Mouse (Mus musculus): ENCODE measurements around the gene Fbxw8. TPM values are rescaled to one million over a fixed set of nuclear protein-coding genes. Genes with fewer than 3 reads are reported as not detected.

Gene Fbxw8
- polyA plus RNA-seq, 1 experiment from 2014 or later: 28.6 TPM

GRCm38 (mm10) chr5:118123096-118123495, 32.2 kb downstream of the Fbxw8 start:
- H3K9ac ChIP-seq (ENCODE audit: low read depth, low read length): no peak overlapping the region
- no peak overlapping the region for H3K4me2 ChIP-seq (replicated peaks; ENCODE audit: low read depth, low read length)
- no peak overlapping the region for H3K27ac ChIP-seq (ENCODE audit: low read depth, low read length)
- 56% methylated on average over 10 of the region's 10 CpGs for WGBS
- no peak for ATAC-seq (ENCODE audit: low FRiP score, low TSS enrichment)
- H3K4me1 ChIP-seq (ENCODE audit: control insufficient read depth, insufficient read depth, low read length): 0 out of 2 replicates have a peak, but pooled peaks cover 6% of the 10 kb centered on the region
- no peaks in the 10 kb centered on the region for H3K9me3 ChIP-seq (ENCODE audit: control insufficient read depth, low read length)
- H3K27me3 ChIP-seq (ENCODE audit: control insufficient read depth, insufficient read depth, low read length): no peaks in the 10 kb centered on the region
- H3K4me3 ChIP-seq (ENCODE audit: low read length): no peak overlapping the region
- peaks cover 46% of the 10 kb centered on the region for H3K36me3 ChIP-seq (ENCODE audit: control insufficient read depth, insufficient read depth, low read length)

GRCm38 (mm10) chr5:118121928-118122327, 33.3 kb downstream of the Fbxw8 start:
- no peaks in the 10 kb centered on the region for H3K27me3 ChIP-seq (ENCODE audit: control insufficient read depth, insufficient read depth, low read length)
- no peak overlapping the region for H3K4me3 ChIP-seq (ENCODE audit: low read length)
- H3K9ac ChIP-seq (ENCODE audit: low read depth, low read length): no peak overlapping the region
- H3K9me3 ChIP-seq (ENCODE audit: control insufficient read depth, low read length): no peaks in the 10 kb centered on the region
- no peak overlapping the region for H3K27ac ChIP-seq (ENCODE audit: low read depth, low read length)
- peaks cover 41% of the 10 kb centered on the region for H3K36me3 ChIP-seq (ENCODE audit: control insufficient read depth, insufficient read depth, low read length)
- 86% methylated on average over 4 of the region's 4 CpGs for WGBS
- ATAC-seq (ENCODE audit: low FRiP score, low TSS enrichment): no peak
- no peak overlapping the region for H3K4me2 ChIP-seq (replicated peaks; ENCODE audit: low read depth, low read length)
- H3K4me1 ChIP-seq (ENCODE audit: control insufficient read depth, insufficient read depth, low read length): 0 out of 2 replicates have a peak, but pooled peaks cover 6% of the 10 kb centered on the region

- WGBS: 44% methylated on average over 2 of the region's 2 CpGs
- 0 out of 2 replicates have a peak, but pooled peaks cover 6% of the 10 kb centered on the region for H3K4me1 ChIP-seq (ENCODE audit: control insufficient read depth, insufficient read depth, low read length)
- peaks cover 32% of the 10 kb centered on the region for H3K36me3 ChIP-seq (ENCODE audit: control insufficient read depth, insufficient read depth, low read length)
- 0 out of 2 replicates have a peak, but pooled peaks have one; percentile 16 for ATAC-seq (ENCODE audit: low FRiP score, low TSS enrichment)
- H3K4me2 ChIP-seq (replicated peaks; ENCODE audit: low read depth, low read length): no peak overlapping the region
- no peaks in the 10 kb centered on the region for H3K9me3 ChIP-seq (ENCODE audit: control insufficient read depth, low read length)
- H3K27ac ChIP-seq (ENCODE audit: low read depth, low read length): 0 out of 2 replicates have a peak overlapping the region, but pooled peaks have one; percentile 24
- no peak overlapping the region for H3K4me3 ChIP-seq (ENCODE audit: low read length)
- H3K9ac ChIP-seq (ENCODE audit: low read depth, low read length): no peak overlapping the region
- H3K27me3 ChIP-seq (ENCODE audit: control insufficient read depth, insufficient read depth, low read length): no peaks in the 10 kb centered on the region
Observed at GRCm38 (mm10) chr5:118120670-118121069, 34.6 kb downstream of the Fbxw8 start.

GRCm38 (mm10) chr5:118118922-118119321, 36.3 kb downstream of the Fbxw8 start:
- ATAC-seq (ENCODE audit: low FRiP score, low TSS enrichment): no peak
- no peak overlapping the region for H3K9ac ChIP-seq (ENCODE audit: low read depth, low read length)
- no peak overlapping the region for H3K4me3 ChIP-seq (ENCODE audit: low read length)
- no peaks in the 10 kb centered on the region for H3K9me3 ChIP-seq (ENCODE audit: control insufficient read depth, low read length)
- peaks cover 23% of the 10 kb centered on the region for H3K36me3 ChIP-seq (ENCODE audit: control insufficient read depth, insufficient read depth, low read length)
- 93% methylated on average over 5 of the region's 5 CpGs for WGBS
- H3K27me3 ChIP-seq (ENCODE audit: control insufficient read depth, insufficient read depth, low read length): no peaks in the 10 kb centered on the region
- no peak overlapping the region for H3K27ac ChIP-seq (ENCODE audit: low read depth, low read length)
- H3K4me1 ChIP-seq (ENCODE audit: control insufficient read depth, insufficient read depth, low read length): 0 out of 2 replicates have a peak, but pooled peaks cover 6% of the 10 kb centered on the region
- H3K4me2 ChIP-seq (replicated peaks; ENCODE audit: low read depth, low read length): no peak overlapping the region

GRCm38 (mm10) chr5:118118351-118118750, 36.9 kb downstream of the Fbxw8 start:
- no peak overlapping the region for H3K4me2 ChIP-seq (replicated peaks; ENCODE audit: low read depth, low read length)
- H3K9ac ChIP-seq (ENCODE audit: low read depth, low read length): no peak overlapping the region
- 84% methylated on average over 3 of the region's 3 CpGs for WGBS
- no peaks in the 10 kb centered on the region for H3K27me3 ChIP-seq (ENCODE audit: control insufficient read depth, insufficient read depth, low read length)
- peaks cover 22% of the 10 kb centered on the region for H3K36me3 ChIP-seq (ENCODE audit: control insufficient read depth, insufficient read depth, low read length)
- 0 out of 2 replicates have a peak, but pooled peaks cover 6% of the 10 kb centered on the region for H3K4me1 ChIP-seq (ENCODE audit: control insufficient read depth, insufficient read depth, low read length)
- no peak overlapping the region for H3K27ac ChIP-seq (ENCODE audit: low read depth, low read length)
- no peaks in the 10 kb centered on the region for H3K9me3 ChIP-seq (ENCODE audit: control insufficient read depth, low read length)
- no peak overlapping the region for H3K4me3 ChIP-seq (ENCODE audit: low read length)
- ATAC-seq (ENCODE audit: low FRiP score, low TSS enrichment): no peak

GRCm38 (mm10) chr5:118113617-118114016, 41.6 kb downstream of the Fbxw8 start:
- Histone ChIP-seq H3K9ac (ENCODE audit: low read depth, low read length) (no peak overlapping the region), H3K36me3 (ENCODE audit: control insufficient read depth, insufficient read depth, low read length) (peaks cover 40% of the 10 kb centered on the region), H3K27ac (ENCODE audit: low read depth, low read length) (no peak overlapping the region), H3K4me1 (ENCODE audit: control insufficient read depth, insufficient read depth, low read length) (0 out of 2 replicates have a peak, but pooled peaks cover 2% of the 10 kb centered on the region), H3K4me2 (replicated peaks; ENCODE audit: low read depth, low read length) (no peak overlapping the region), H3K27me3 (ENCODE audit: control insufficient read depth, insufficient read depth, low read length) (no peaks in the 10 kb centered on the region), H3K9me3 (ENCODE audit: control insufficient read depth, low read length) (no peaks in the 10 kb centered on the region), H3K4me3 (ENCODE audit: low read length) (no peak overlapping the region)
- WGBS: 79% methylated on average over 13 of the region's 13 CpGs
- no peak for ATAC-seq (ENCODE audit: low FRiP score, low TSS enrichment)

- Histone ChIP-seq H3K4me3 (ENCODE audit: low read length) (no peak overlapping the region), H3K4me1 (ENCODE audit: control insufficient read depth, insufficient read depth, low read length) (0 out of 2 replicates have a peak, but pooled peaks cover 6% of the 10 kb centered on the region), H3K4me2 (replicated peaks; ENCODE audit: low read depth, low read length) (no peak overlapping the region), H3K36me3 (ENCODE audit: control insufficient read depth, insufficient read depth, low read length) (peaks cover 40% of the 10 kb centered on the region), H3K27ac (ENCODE audit: low read depth, low read length) (no peak overlapping the region), H3K9me3 (ENCODE audit: control insufficient read depth, low read length) (no peaks in the 10 kb centered on the region), H3K27me3 (ENCODE audit: control insufficient read depth, insufficient read depth, low read length) (no peaks in the 10 kb centered on the region), H3K9ac (ENCODE audit: low read depth, low read length) (no peak overlapping the region)
- 94% methylated on average over 7 of the region's 7 CpGs for WGBS
- no peak for ATAC-seq (ENCODE audit: low FRiP score, low TSS enrichment)
Observed at GRCm38 (mm10) chr5:118113043-118113442, 42.2 kb downstream of the Fbxw8 start.

GRCm38 (mm10) chr5:118108794-118109440, 46.3 kb downstream of the Fbxw8 start:
- Histone ChIP-seq H3K27me3 (ENCODE audit: control insufficient read depth, insufficient read depth, low read length) (no peaks in the 10 kb centered on the region), H3K27ac (ENCODE audit: low read depth, low read length) (no peak overlapping the region), H3K4me3 (ENCODE audit: low read length) (no peak overlapping the region), H3K9ac (ENCODE audit: low read depth, low read length) (no peak overlapping the region), H3K4me2 (replicated peaks; ENCODE audit: low read depth, low read length) (no peak overlapping the region), H3K36me3 (ENCODE audit: control insufficient read depth, insufficient read depth, low read length) (peaks cover 41% of the 10 kb centered on the region), H3K4me1 (ENCODE audit: control insufficient read depth, insufficient read depth, low read length) (0 out of 2 replicates have a peak, but pooled peaks cover 6% of the 10 kb centered on the region), H3K9me3 (ENCODE audit: control insufficient read depth, low read length) (no peaks in the 10 kb centered on the region)
- WGBS: 90% methylated on average over 7 of the region's 7 CpGs
- no peak for ATAC-seq (ENCODE audit: low FRiP score, low TSS enrichment)

- ATAC-seq (ENCODE audit: low FRiP score, low TSS enrichment): no peak
- H3K36me3 ChIP-seq (ENCODE audit: control insufficient read depth, insufficient read depth, low read length): peaks cover 41% of the 10 kb centered on the region
- no peak overlapping the region for H3K27ac ChIP-seq (ENCODE audit: low read depth, low read length)
- H3K4me1 ChIP-seq (ENCODE audit: control insufficient read depth, insufficient read depth, low read length): 0 out of 2 replicates have a peak, but pooled peaks cover 6% of the 10 kb centered on the region
- H3K4me2 ChIP-seq (replicated peaks; ENCODE audit: low read depth, low read length): no peak overlapping the region
- H3K4me3 ChIP-seq (ENCODE audit: low read length): no peak overlapping the region
- WGBS: 75% methylated on average over 17 of the region's 17 CpGs
- H3K9ac ChIP-seq (ENCODE audit: low read depth, low read length): no peak overlapping the region
- H3K9me3 ChIP-seq (ENCODE audit: control insufficient read depth, low read length): no peaks in the 10 kb centered on the region
- H3K27me3 ChIP-seq (ENCODE audit: control insufficient read depth, insufficient read depth, low read length): no peaks in the 10 kb centered on the region
Observed at GRCm38 (mm10) chr5:118108124-118108793, 47.0 kb downstream of the Fbxw8 start.

Data from kidney, embryonic 14.5 days (tissue).